Mouse (Mus musculus) ES-E14 (cell line): Measurements from ENCODE around the gene Smad9.

Experiments used
- HCFC1 ChIP-seq: IDR thresholded peaks from 2 replicates; pipeline ENCODE4 v1.6.1; 2012; ENCODE audit warnings: low read length, inconsistent platforms, borderline replicate concordance; ENCODE audit not compliant: insufficient read depth
- MAFK ChIP-seq: IDR thresholded peaks from 2 replicates; pipeline ENCODE4 v1.6.1; 2014; ENCODE audit warnings: mild to moderate bottlenecking, low read depth, low read length, inconsistent platforms; ENCODE audit not compliant: insufficient read depth
- ZC3H11A ChIP-seq: IDR thresholded peaks from 2 replicates; pipeline ENCODE4 v1.6.1; 2012; ENCODE audit warnings: low read depth, mild to moderate bottlenecking, inconsistent platforms, low read length, borderline replicate concordance
- ZNF384 ChIP-seq: IDR thresholded peaks from 2 replicates; pipeline ENCODE4 v1.6.1; 2012; ENCODE audit warnings: low read depth, low read length, inconsistent platforms

- TF ChIP-seq MAFK, result no peak
- no peak for TF ChIP-seq HCFC1
- peak; percentile 80 for TF ChIP-seq ZC3H11A
- TF ChIP-seq ZNF384, result no peak
Observed at GRCm38 (mm10) chr3:54815292-54815691, 59.9 kb downstream of the Smad9 start.
